Mouse (Mus musculus): ENCODE measurements around the gene Csnk1g2.

Csnk1g2 gene

GRCm38 (mm10) chr10:80578911-80579310 lies 43.7 kb upstream of the Csnk1g2 start:
- TF ChIP-seq CTCF (conservative IDR thresholded peaks at IDR 0.05; ENCODE audit: low read length) (peak; percentile 57), POU5F1 (IDR thresholded peaks at IDR 0.05; ENCODE audit: borderline replicate concordance, low read length) (no peak)
- Histone ChIP-seq H3K36me3 (ENCODE audit: insufficient read depth, low read length) (peaks cover 48% of the 10 kb centered on the region), H3K27me3 (ENCODE audit: insufficient read depth, low read length) (no peaks in the 10 kb centered on the region), H3K4me3 (replicated peaks; ENCODE audit: low read length) (peak overlapping the region; percentile 93), H3K9me3 (ENCODE audit: low read length) (no peaks in the 10 kb centered on the region), H3K4me1 (replicated peaks; ENCODE audit: low read depth, low read length) (peaks cover 57% of the 10 kb centered on the region)

GRCm38 (mm10) chr10:80583047-80583446 lies 39.6 kb upstream of the Csnk1g2 start:
- no peak for TF ChIP-seq NANOG (IDR thresholded peaks at IDR 0.05; ENCODE audit: borderline replicate concordance, low read length)
- no peak for TF ChIP-seq CTCF (conservative IDR thresholded peaks at IDR 0.05; ENCODE audit: low read length)
- TF ChIP-seq POU5F1 (IDR thresholded peaks at IDR 0.05; ENCODE audit: borderline replicate concordance, low read length) = no peak
- peaks cover 71% of the 10 kb centered on the region for H3K4me1 ChIP-seq (replicated peaks; ENCODE audit: low read depth, low read length)
- H3K9me3 ChIP-seq (ENCODE audit: low read length) = no peaks in the 10 kb centered on the region
- H3K4me3 ChIP-seq (replicated peaks; ENCODE audit: low read length) = peak overlapping the region; percentile 66
- peaks cover 54% of the 10 kb centered on the region for H3K36me3 ChIP-seq (ENCODE audit: insufficient read depth, low read length)
- H3K27me3 ChIP-seq (ENCODE audit: insufficient read depth, low read length) = no peaks in the 10 kb centered on the region

- Histone ChIP-seq H3K36me3 (ENCODE audit: insufficient read depth, low read length) (peaks cover 54% of the 10 kb centered on the region), H3K4me1 (replicated peaks; ENCODE audit: low read depth, low read length) (peaks cover 75% of the 10 kb centered on the region)
- TF ChIP-seq NANOG (IDR thresholded peaks at IDR 0.05; ENCODE audit: borderline replicate concordance, low read length) (no peak), CTCF (conservative IDR thresholded peaks at IDR 0.05; ENCODE audit: low read length) (no peak), POU5F1 (IDR thresholded peaks at IDR 0.05; ENCODE audit: borderline replicate concordance, low read length) (no peak)
Measured at GRCm38 (mm10) chr10:80584045-80584488, 38.6 kb upstream of the Csnk1g2 start.

GRCm38 (mm10) chr10:80584642-80585552 lies 37.7 kb upstream of the Csnk1g2 start:
- Histone ChIP-seq H3K4me1 (replicated peaks; ENCODE audit: low read depth, low read length) (peaks cover 73% of the 10 kb centered on the region), H3K27me3 (ENCODE audit: insufficient read depth, low read length) (no peaks in the 10 kb centered on the region), H3K9me3 (ENCODE audit: low read length) (no peaks in the 10 kb centered on the region), H3K36me3 (ENCODE audit: insufficient read depth, low read length) (peaks cover 54% of the 10 kb centered on the region), H3K4me3 (replicated peaks; ENCODE audit: low read length) (peak overlapping the region; percentile 66)
- TF ChIP-seq NANOG (IDR thresholded peaks at IDR 0.05; ENCODE audit: borderline replicate concordance, low read length) = no peak
- no peak for TF ChIP-seq POU5F1 (IDR thresholded peaks at IDR 0.05; ENCODE audit: borderline replicate concordance, low read length)
- no peak for TF ChIP-seq CTCF (conservative IDR thresholded peaks at IDR 0.05; ENCODE audit: low read length)

More at GRCm38 (mm10) chr10:80584045-80584488, 38.6 kb upstream of the Csnk1g2 start:
- Histone ChIP-seq H3K4me3 (replicated peaks; ENCODE audit: low read length) (peak overlapping the region; percentile 66), H3K9me3 (ENCODE audit: low read length) (no peaks in the 10 kb centered on the region), H3K27me3 (ENCODE audit: insufficient read depth, low read length) (no peaks in the 10 kb centered on the region)

- no peak overlapping the region; the same call in 1 of the 2 replicates for H3K4me3 ChIP-seq (replicated peaks; ENCODE audit: low read length)
- H3K4me1 ChIP-seq (replicated peaks; ENCODE audit: low read depth, low read length) = peaks cover 70% of the 10 kb centered on the region
- no peaks in the 10 kb centered on the region for H3K9me3 ChIP-seq (ENCODE audit: low read length)
- H3K27me3 ChIP-seq (ENCODE audit: insufficient read depth, low read length) = no peaks in the 10 kb centered on the region
- TF ChIP-seq POU5F1 (IDR thresholded peaks at IDR 0.05; ENCODE audit: borderline replicate concordance, low read length) (no peak), NANOG (IDR thresholded peaks at IDR 0.05; ENCODE audit: borderline replicate concordance, low read length) (no peak), CTCF (conservative IDR thresholded peaks at IDR 0.05; ENCODE audit: low read length) (no peak)
- H3K36me3 ChIP-seq (ENCODE audit: insufficient read depth, low read length) = peaks cover 54% of the 10 kb centered on the region
Measured at GRCm38 (mm10) chr10:80585581-80585980, 37.1 kb upstream of the Csnk1g2 start.

- peaks cover 80% of the 10 kb centered on the region for H3K4me1 ChIP-seq (replicated peaks; ENCODE audit: low read depth, low read length)
- peaks cover 43% of the 10 kb centered on the region for H3K36me3 ChIP-seq (ENCODE audit: insufficient read depth, low read length)
- no peaks in the 10 kb centered on the region for H3K9me3 ChIP-seq (ENCODE audit: low read length)
- no peaks in the 10 kb centered on the region for H3K27me3 ChIP-seq (ENCODE audit: insufficient read depth, low read length)
- TF ChIP-seq POU5F1 (IDR thresholded peaks at IDR 0.05; ENCODE audit: borderline replicate concordance, low read length) (no peak), CTCF (conservative IDR thresholded peaks at IDR 0.05; ENCODE audit: low read length) (no peak), NANOG (IDR thresholded peaks at IDR 0.05; ENCODE audit: borderline replicate concordance, low read length) (no peak)
- peak overlapping the region; percentile 70 for H3K4me3 ChIP-seq (replicated peaks; ENCODE audit: low read length)
Measured at GRCm38 (mm10) chr10:80586407-80587304, 36.0 kb upstream of the Csnk1g2 start.

- H3K4me3 ChIP-seq (replicated peaks; ENCODE audit: low read length) = peak overlapping the region; percentile 70
- H3K36me3 ChIP-seq (ENCODE audit: insufficient read depth, low read length) = peaks cover 39% of the 10 kb centered on the region
- TF ChIP-seq NANOG (IDR thresholded peaks at IDR 0.05; ENCODE audit: borderline replicate concordance, low read length) (no peak), CTCF (conservative IDR thresholded peaks at IDR 0.05; ENCODE audit: low read length) (no peak), POU5F1 (IDR thresholded peaks at IDR 0.05; ENCODE audit: borderline replicate concordance, low read length) (no peak)
- H3K4me1 ChIP-seq (replicated peaks; ENCODE audit: low read depth, low read length) = peaks cover 85% of the 10 kb centered on the region
- H3K9me3 ChIP-seq (ENCODE audit: low read length) = no peaks in the 10 kb centered on the region
- no peaks in the 10 kb centered on the region for H3K27me3 ChIP-seq (ENCODE audit: insufficient read depth, low read length)
Measured at GRCm38 (mm10) chr10:80587305-80587657, 35.4 kb upstream of the Csnk1g2 start.
